Mouse (Mus musculus): ENCODE data around the gene Mns1. TPM values are rescaled to one million over a fixed set of nuclear protein-coding genes. Genes with fewer than 3 reads are reported as not detected.

The Mns1 gene
- polyA plus RNA-seq, 1 experiment from 2014 or later, result 5.0 TPM

- Histone ChIP-seq H3K4me3 (ENCODE audit: low read depth, low read length) (no peak overlapping the region), H3K9me3 (ENCODE audit: control insufficient read depth, low read length) (no peaks in the 10 kb centered on the region), H3K27me3 (ENCODE audit: control insufficient read depth, insufficient read depth, low read length) (no peaks in the 10 kb centered on the region), H3K9ac (ENCODE audit: low read length) (no peak overlapping the region), H3K27ac (replicated peaks) (no peak overlapping the region), H3K4me1 (replicated peaks; ENCODE audit: control insufficient read depth, insufficient read depth) (no peaks in the 10 kb centered on the region), H3K4me2 (replicated peaks; ENCODE audit: low read depth) (no peak overlapping the region), H3K36me3 (ENCODE audit: control insufficient read depth, insufficient read depth, low read length) (no peaks in the 10 kb centered on the region)
- 81% methylated on average over 3 of the region's 3 CpGs for WGBS
- no peak for ATAC-seq (ENCODE audit: low FRiP score, low TSS enrichment)
- TF ChIP-seq EP300 (optimal IDR thresholded peaks at IDR 0.05), result no peak
- TF ChIP-seq CTCF (IDR thresholded peaks at IDR 0.05; ENCODE audit: low read depth), result no peak
- DNase-seq (ENCODE audit: low spot score), result no peak
Observed at GRCm38 (mm10) chr9:72404934-72405333, 32.9 kb upstream of the Mns1 start.

- Histone ChIP-seq H3K4me2 (replicated peaks; ENCODE audit: low read depth) (no peak overlapping the region), H3K27ac (replicated peaks) (no peak overlapping the region), H3K9ac (ENCODE audit: low read length) (no peak overlapping the region), H3K4me3 (ENCODE audit: low read depth, low read length) (no peak overlapping the region), H3K4me1 (replicated peaks; ENCODE audit: control insufficient read depth, insufficient read depth) (no peaks in the 10 kb centered on the region), H3K36me3 (ENCODE audit: control insufficient read depth, insufficient read depth, low read length) (no peaks in the 10 kb centered on the region), H3K27me3 (ENCODE audit: control insufficient read depth, insufficient read depth, low read length) (no peaks in the 10 kb centered on the region), H3K9me3 (ENCODE audit: control insufficient read depth, low read length) (no peaks in the 10 kb centered on the region)
- TF ChIP-seq CTCF (IDR thresholded peaks at IDR 0.05; ENCODE audit: low read depth) (no peak), EP300 (optimal IDR thresholded peaks at IDR 0.05) (no peak)
- WGBS, result 82% methylated on average over 9 of the region's 9 CpGs
- ATAC-seq (ENCODE audit: low FRiP score, low TSS enrichment) (no peak), DNase-seq (ENCODE audit: low spot score) (no peak)
Observed at GRCm38 (mm10) chr9:72405882-72406638, 31.8 kb upstream of the Mns1 start.

GRCm38 (mm10) chr9:72408131-72408586 is 29.7 kb upstream of the Mns1 start:
- Histone ChIP-seq H3K27ac (replicated peaks) (no peak overlapping the region), H3K4me3 (ENCODE audit: low read depth, low read length) (peak overlapping the region; percentile 31), H3K4me1 (replicated peaks; ENCODE audit: control insufficient read depth, insufficient read depth) (no peaks in the 10 kb centered on the region), H3K9ac (ENCODE audit: low read length) (peak overlapping the region; percentile 5; the same call in 1 of the 2 replicates), H3K9me3 (ENCODE audit: control insufficient read depth, low read length) (no peaks in the 10 kb centered on the region), H3K4me2 (replicated peaks; ENCODE audit: low read depth) (peak overlapping the region; percentile 52), H3K27me3 (ENCODE audit: control insufficient read depth, insufficient read depth, low read length) (no peaks in the 10 kb centered on the region), H3K36me3 (ENCODE audit: control insufficient read depth, insufficient read depth, low read length) (no peaks in the 10 kb centered on the region)
- ATAC-seq (ENCODE audit: low FRiP score, low TSS enrichment) (peak; percentile 72), DNase-seq (ENCODE audit: low spot score) (peak; percentile 84)
- whole genome bisulfite sequencing, result 9% methylated on average over 12 of the region's 12 CpGs
- TF ChIP-seq CTCF (IDR thresholded peaks at IDR 0.05; ENCODE audit: low read depth) (peak; percentile 98), EP300 (optimal IDR thresholded peaks at IDR 0.05) (no peak)

- peak; percentile 47; the same call in 1 of the 2 replicates for ATAC-seq (ENCODE audit: low FRiP score, low TSS enrichment)
- Histone ChIP-seq H3K27ac (replicated peaks) (no peak overlapping the region), H3K9ac (ENCODE audit: low read length) (no peak overlapping the region), H3K9me3 (ENCODE audit: control insufficient read depth, low read length) (no peaks in the 10 kb centered on the region), H3K4me2 (replicated peaks; ENCODE audit: low read depth) (no peak overlapping the region), H3K4me3 (ENCODE audit: low read depth, low read length) (no peak overlapping the region), H3K4me1 (replicated peaks; ENCODE audit: control insufficient read depth, insufficient read depth) (no peaks in the 10 kb centered on the region), H3K27me3 (ENCODE audit: control insufficient read depth, insufficient read depth, low read length) (no peaks in the 10 kb centered on the region), H3K36me3 (ENCODE audit: control insufficient read depth, insufficient read depth, low read length) (no peaks in the 10 kb centered on the region)
- whole genome bisulfite sequencing, result 30% methylated on average over 15 of the region's 15 CpGs
- no peak for TF ChIP-seq EP300 (optimal IDR thresholded peaks at IDR 0.05)
- TF ChIP-seq CTCF (IDR thresholded peaks at IDR 0.05; ENCODE audit: low read depth), result no peak
- no peak for DNase-seq (ENCODE audit: low spot score)
Observed at GRCm38 (mm10) chr9:72409381-72410225, 28.2 kb upstream of the Mns1 start.

GRCm38 (mm10) chr9:72411746-72412145 is 26.1 kb upstream of the Mns1 start:
- Histone ChIP-seq H3K4me2 (replicated peaks; ENCODE audit: low read depth) (no peak overlapping the region), H3K9me3 (ENCODE audit: control insufficient read depth, low read length) (no peaks in the 10 kb centered on the region), H3K4me3 (ENCODE audit: low read depth, low read length) (no peak overlapping the region), H3K9ac (ENCODE audit: low read length) (no peak overlapping the region), H3K27ac (replicated peaks) (no peak overlapping the region), H3K4me1 (replicated peaks; ENCODE audit: control insufficient read depth, insufficient read depth) (no peaks in the 10 kb centered on the region), H3K27me3 (ENCODE audit: control insufficient read depth, insufficient read depth, low read length) (no peaks in the 10 kb centered on the region), H3K36me3 (ENCODE audit: control insufficient read depth, insufficient read depth, low read length) (no peaks in the 10 kb centered on the region)
- TF ChIP-seq EP300 (optimal IDR thresholded peaks at IDR 0.05) (no peak), CTCF (IDR thresholded peaks at IDR 0.05; ENCODE audit: low read depth) (peak; percentile 67)
- no peak for ATAC-seq (ENCODE audit: low FRiP score, low TSS enrichment)
- no peak for DNase-seq (ENCODE audit: low spot score)
- 84% methylated on average over 2 of the region's 2 CpGs for WGBS

Data from stomach, postnatal 0 days (tissue).